Mouse (Mus musculus) kidney, adult 2 months (tissue): ENCODE results near the gene Svip. TPM values are rescaled to one million over a fixed set of nuclear protein-coding genes. Genes with fewer than 3 reads are reported as not detected.
A peak's percentile ranks its signal among the peaks of the same experiment; 100 is the strongest.

Experiments
- DNase-seq: peaks from one replicate; pipeline ENCODE4 v3.0.0; 2021
- H3K27ac ChIP-seq: fragments of 200-500 bp; 2 replicates; pipeline ENCODE4 v1.5.1; 2012; ENCODE audit warnings: low read depth, low read length, control low read depth, inconsistent platforms; ENCODE audit not compliant: insufficient read depth
- H3K27me3 ChIP-seq: fragments of 200-500 bp; replicated peaks from 2 replicates; pipeline ENCODE4 v1.6.1; 2012; ENCODE audit warnings: mild to moderate bottlenecking, moderate library complexity, low read length, inconsistent platforms; ENCODE audit not compliant: control insufficient read depth, insufficient read depth
- H3K36me3 ChIP-seq: fragments of 200-500 bp; 2 replicates; pipeline ENCODE4 v1.6.1; 2012; ENCODE audit warnings: mild to moderate bottlenecking, moderate library complexity, low read length, inconsistent platforms; ENCODE audit not compliant: control insufficient read depth, insufficient read depth
- H3K4me1 ChIP-seq: fragments of 200-500 bp; 2 replicates; pipeline ENCODE4 v1.6.1; 2011; ENCODE audit warnings: low read length; ENCODE audit not compliant: control insufficient read depth, insufficient read depth
- H3K4me3 ChIP-seq: fragments of 200-500 bp; 2 replicates; pipeline ENCODE4 v1.5.1; 2011; ENCODE audit warnings: mild to moderate bottlenecking, low read depth, low read length, control low read depth; ENCODE audit not compliant: insufficient read depth
- CTCF ChIP-seq: fragments of 200-500 bp; conservative IDR thresholded peaks from 2 replicates; pipeline ENCODE4 v1.5.1; 2011; ENCODE audit warnings: low read depth, mild to moderate bottlenecking, control low read depth, low read length, moderate library complexity, mixed read lengths; ENCODE audit not compliant: insufficient read depth, insufficient read length
- POLR2A ChIP-seq: fragments of 200-500 bp; IDR thresholded peaks from one replicate; pipeline ENCODE4 v1.6.1; 2011; ENCODE audit warnings: low read depth, low read length, control low read depth
- WGBS: fragments of 180-500 bp; shearing (Covaris S2); methylation state at CpG from one replicate; pipeline ENCODE4 v1.1.7; 2018; 5-methylcytosine and 5-hydroxymethylcytosine counted together
- polyA plus RNA-seq: library from polyadenylated mRNA; depleted of rRNA; stranded (reverse); fragments of >200 nt; gene quantifications from 2 replicates; pipeline ENCODE4 v1.2.3, GENCODE M21; 2012

Svip gene
- polyA plus RNA-seq, 1 experiment: 7.6 TPM

DNA sequence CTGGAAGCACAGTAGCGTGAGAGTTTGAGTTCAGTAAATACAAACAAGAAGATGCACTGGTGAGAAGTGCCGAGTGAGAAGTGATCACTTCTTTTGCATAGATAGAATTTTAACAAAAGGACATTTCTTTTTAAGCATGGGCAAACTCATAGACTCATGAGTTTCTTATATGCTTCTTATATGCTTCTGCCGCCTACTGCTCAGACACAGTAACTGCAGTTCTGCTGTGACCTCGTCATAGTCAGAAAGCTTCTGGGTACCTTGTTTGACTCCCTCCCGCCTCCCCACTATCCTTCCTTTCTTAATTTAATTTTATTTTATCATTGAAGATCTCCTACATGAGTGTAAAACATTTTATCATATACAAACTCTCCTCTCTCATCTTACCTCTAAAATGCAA is 26.5 kb downstream of the Svip start:
- TF ChIP-seq CTCF: peak; percentile 36; the same call in 1 of the 2 replicates
- no peak for TF ChIP-seq POLR2A
- 51% methylated on average over 5 of the region's 5 CpGs for WGBS
- no peaks in the 10 kb centered on the region for H3K27me3 ChIP-seq
- H3K4me3 ChIP-seq: no peak overlapping the region
- no peaks in the 10 kb centered on the region for H3K4me1 ChIP-seq
- H3K27ac ChIP-seq: no peak overlapping the region
- no peak for DNase-seq
- no peaks in the 10 kb centered on the region for H3K36me3 ChIP-seq

- no peak for DNase-seq
- no peak overlapping the region for H3K4me3 ChIP-seq
- H3K36me3 ChIP-seq: no peaks in the 10 kb centered on the region; the same call in 1 of the 2 replicates
- H3K4me1 ChIP-seq: no peaks in the 10 kb centered on the region
- H3K27me3 ChIP-seq: no peaks in the 10 kb centered on the region
- 76% methylated on average over 6 of the region's 6 CpGs for WGBS
- TF ChIP-seq CTCF (no peak), POLR2A (no peak)
- no peak overlapping the region for H3K27ac ChIP-seq
These were observed 30.6 kb downstream of the Svip start for GRCm38 (mm10) chr7:51975181-51975580.

- TF ChIP-seq POLR2A: no peak
- no peak for TF ChIP-seq CTCF
- Histone ChIP-seq H3K4me3 (no peak overlapping the region), H3K36me3 (no peaks in the 10 kb centered on the region; the same call in 1 of the 2 replicates), H3K27ac (no peak overlapping the region), H3K4me1 (no peaks in the 10 kb centered on the region), H3K27me3 (no peaks in the 10 kb centered on the region)
- DNase-seq: no peak
- WGBS: 80% methylated on average over 2 of the region's 2 CpGs
These were observed 32.3 kb downstream of the Svip start for GRCm38 (mm10) chr7:51973526-51973925.

GRCm38 (mm10) chr7:51973091-51973490 is 32.7 kb downstream of the Svip start:
- no peaks in the 10 kb centered on the region; the same call in 1 of the 2 replicates for H3K36me3 ChIP-seq
- no peak for DNase-seq
- no peaks in the 10 kb centered on the region for H3K4me1 ChIP-seq
- no peak overlapping the region for H3K27ac ChIP-seq
- H3K4me3 ChIP-seq: no peak overlapping the region
- 72% methylated on average over 5 of the region's 5 CpGs for WGBS
- no peaks in the 10 kb centered on the region for H3K27me3 ChIP-seq
- TF ChIP-seq POLR2A (no peak), CTCF (no peak)

- Histone ChIP-seq H3K36me3 (no peaks in the 10 kb centered on the region; the same call in 1 of the 2 replicates), H3K27me3 (no peaks in the 10 kb centered on the region), H3K4me3 (no peak overlapping the region), H3K4me1 (no peaks in the 10 kb centered on the region), H3K27ac (no peak overlapping the region)
- DNase-seq: peak; percentile 33
- 31% methylated on average over 6 of the region's 6 CpGs for WGBS
- no peak for TF ChIP-seq POLR2A
- peak; percentile 66 for TF ChIP-seq CTCF
These were observed 33.5 kb downstream of the Svip start for GRCm38 (mm10) chr7:51972252-51972855.

DNA sequence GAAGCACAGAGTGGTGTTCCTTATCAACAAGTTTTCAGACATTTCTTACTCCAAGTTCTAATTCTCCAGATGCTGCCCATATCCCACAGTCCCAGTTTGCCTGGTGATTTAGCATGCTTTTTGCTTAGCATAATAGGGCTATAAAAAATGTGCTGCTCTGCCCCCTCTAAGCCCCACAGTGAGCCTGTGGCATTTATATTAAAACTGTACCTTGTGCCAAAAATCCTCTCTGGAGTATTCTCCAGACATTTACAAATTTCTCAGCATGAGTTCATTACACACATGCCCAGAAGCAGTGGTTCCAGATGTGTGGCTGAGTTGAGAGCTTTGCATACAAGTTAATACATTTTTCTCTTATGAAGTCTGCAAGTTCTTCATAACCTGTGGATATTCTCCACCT is 36.4 kb downstream of the Svip start:
- no peaks in the 10 kb centered on the region for H3K27me3 ChIP-seq
- no peaks in the 10 kb centered on the region; the same call in 1 of the 2 replicates for H3K36me3 ChIP-seq
- no peak overlapping the region for H3K4me3 ChIP-seq
- H3K27ac ChIP-seq: no peak overlapping the region
- no peak for DNase-seq
- no peak for TF ChIP-seq POLR2A
- TF ChIP-seq CTCF: no peak
- H3K4me1 ChIP-seq: no peaks in the 10 kb centered on the region

DNA sequence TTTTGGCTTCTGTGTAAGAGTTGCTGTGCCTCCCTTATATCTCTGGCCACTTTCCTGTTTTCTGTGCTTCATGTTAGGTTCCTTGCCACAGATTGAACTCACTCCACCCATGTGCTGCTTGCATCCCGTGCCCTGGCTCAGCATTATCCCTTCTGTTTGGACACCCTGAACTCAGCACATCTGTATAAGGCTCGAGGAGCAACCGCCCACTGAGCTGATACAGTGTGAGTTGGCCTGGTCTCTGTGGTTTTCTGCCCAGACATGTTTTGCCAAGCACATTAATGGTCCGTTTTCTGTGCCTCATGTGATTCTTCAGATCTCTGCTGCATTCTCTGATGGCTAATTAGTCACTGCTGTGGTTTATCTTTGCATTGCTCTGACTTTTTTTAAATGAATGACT is 38.2 kb downstream of the Svip start:
- 82% methylated on average over 4 of the region's 4 CpGs for WGBS
- no peak overlapping the region for H3K27ac ChIP-seq
- H3K27me3 ChIP-seq: no peaks in the 10 kb centered on the region
- TF ChIP-seq CTCF (no peak), POLR2A (no peak)
- H3K4me1 ChIP-seq: no peaks in the 10 kb centered on the region
- DNase-seq: no peak
- H3K4me3 ChIP-seq: no peak overlapping the region
- no peaks in the 10 kb centered on the region; the same call in 1 of the 2 replicates for H3K36me3 ChIP-seq
